Comparison of ENCODE assay signal across 10 mouse cellular contexts in the genomic region with DNA sequence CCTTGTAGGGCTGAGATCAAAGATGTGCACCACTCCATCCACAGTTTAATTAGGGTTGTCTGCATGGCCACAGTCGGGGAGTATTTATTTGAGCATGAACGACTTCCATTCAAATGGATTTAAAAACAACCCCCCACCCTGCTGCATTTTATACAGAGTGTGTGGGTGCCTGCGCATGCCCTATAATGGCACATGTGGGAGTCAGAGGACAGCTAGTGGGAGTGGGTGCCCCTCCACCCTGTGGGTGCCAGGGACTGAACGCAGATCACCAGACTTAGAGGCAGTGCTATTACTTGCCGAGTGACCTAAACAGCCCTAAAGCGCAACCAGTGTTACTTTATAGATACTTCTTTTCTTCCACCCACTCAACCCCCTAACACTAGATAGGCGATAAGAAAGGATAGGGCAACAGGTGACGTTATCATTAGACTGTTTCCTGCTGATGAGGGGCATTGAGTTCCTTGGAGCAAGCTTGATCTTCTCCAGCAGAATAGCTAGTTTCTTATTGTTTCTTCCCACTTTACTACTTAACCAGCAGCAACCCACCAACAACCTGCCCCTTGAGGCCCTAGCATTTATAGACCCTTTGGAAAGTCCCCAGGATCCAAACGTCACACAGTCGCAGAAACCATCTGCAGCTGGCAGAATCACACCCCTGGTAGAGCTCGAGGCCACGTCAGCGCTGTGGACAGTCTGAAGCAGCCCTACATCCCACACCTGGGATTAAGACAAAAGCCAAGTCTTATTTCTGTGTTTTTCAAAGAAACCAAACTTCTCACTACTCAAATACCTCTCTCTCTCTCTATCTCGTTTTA. TPM values are rescaled to one million over a fixed set of nuclear protein-coding genes. Genes with fewer than 3 reads are reported as not detected.
DNase-seq lines count a peak whose midpoint lies in the region; ATAC-seq lines count a peak whose summit lies in the region.
"Had no signal": no experiment of that assay in that cellular context is flagged by ENCODE, and none has a peak within 500 bp of the region (broad histone marks: within the 10 kb centered on the region; RNA-seq: fewer than 3 reads in every experiment).

No protein-coding gene starts in this region.

- no peaks in the 10 kb centered on the region for H3K36me3 ChIP-seq in heart, embryonic 15.5 days
- peaks cover 5% of the 10 kb centered on the region for H3K36me3 ChIP-seq in embryonic facial prominence, embryonic 10.5 days (replicated peaks)

- no peaks in the 10 kb centered on the region for H3K9me3 ChIP-seq in heart, embryonic 15.5 days (replicated peaks)
- peaks cover under 1% of the 10 kb centered on the region; the same call in 1 of the 2 replicates for H3K9me3 ChIP-seq in embryonic facial prominence, embryonic 10.5 days

- 83% methylated on average over 14 of the region's 14 CpGs for WGBS in heart, embryonic 15.5 days
- WGBS in embryonic facial prominence, embryonic 10.5 days, result 86% methylated on average over 14 of the region's 14 CpGs

- no peak overlapping the region for H3K9ac ChIP-seq in heart, embryonic 15.5 days

- no peaks in the 10 kb centered on the region for H3K27me3 ChIP-seq in heart, embryonic 15.5 days
- no peaks in the 10 kb centered on the region for H3K27me3 ChIP-seq in embryonic facial prominence, embryonic 10.5 days (replicated peaks; ENCODE audit: low read depth, poor library complexity, severe bottlenecking)

- H3K4me2 ChIP-seq in heart, embryonic 15.5 days, result no peak overlapping the region

- ATAC-seq in heart, embryonic 15.5 days (replicated peaks; ENCODE audit: insufficient number of reproducible peaks, insufficient read depth, low FRiP score, low read depth), result no peak
- 0 out of 2 replicates have a peak, but pooled peaks have one; percentile 3 for ATAC-seq in megakaryocyte progenitor cell, adult 5-6 weeks (replicated peaks; ENCODE audit: poor library complexity)

- H3K4me3 ChIP-seq in heart, embryonic 15.5 days, result no peak overlapping the region
- 0 out of 2 replicates have a peak overlapping the region, but pooled peaks have one; percentile 21 for H3K4me3 ChIP-seq in embryonic facial prominence, embryonic 10.5 days

- peaks cover 23% of the 10 kb centered on the region for H3K4me1 ChIP-seq in heart, embryonic 15.5 days (replicated peaks)
- peaks cover 28% of the 10 kb centered on the region for H3K4me1 ChIP-seq in embryonic facial prominence, embryonic 10.5 days

- H3K27ac ChIP-seq in heart, embryonic 15.5 days, result peak overlapping the region; percentile 5; the same call in 1 of the 2 replicates
- no peak overlapping the region; the same call in 1 of the 2 replicates for H3K27ac ChIP-seq in embryonic facial prominence, embryonic 10.5 days (replicated peaks)

- no peak for DNase-seq in heart, postnatal 4 days
- peak; percentile 89 for DNase-seq in A20 (ENCODE audit: low read depth, low spot score)
- no peak for DNase-seq in embryonic facial prominence, embryonic 10.5 days (ENCODE audit: low spot score)
- DNase-seq in embryo, embryonic 10.5 days (ENCODE audit: low spot score), result no peak
- DNase-seq in frontal cortex, postnatal 25 days (ENCODE audit: low spot score in 2 of 2), result no peak
- DNase-seq in Muller cell, postnatal 12 days (ENCODE audit: inconsistent ontology term), result no peak

RNA-seq across cellular contexts. Expression of a gene that starts 1.2 kb away (rescaled TPM):
- polyA plus RNA-seq in heart, embryonic 15.5 days (2015; fragmentation: Nextera tagmentation; extraction: Ambion mirVana), result 589 and 818 TPM in 2 replicates
- 100 to 1,000 TPM; 588 to 656 TPM for total RNA-seq in heart, postnatal 4 days (2021)
- polyA plus RNA-seq in embryonic facial prominence, embryonic 10.5 days (2016; fragmentation: Nextera tagmentation; extraction: Ambion mirVana), result 431 and 444 TPM in 2 replicates
- total RNA-seq in megakaryocyte progenitor cell, adult 5-6 weeks (2015), result 517 and 531 TPM in 2 replicates
- 167 and 172 TPM in 2 replicates for total RNA-seq in megakaryocyte progenitor cell, adult 5-6 weeks (2017)

RNA-seq across cellular contexts. Expression of a gene that starts 39.3 kb away (rescaled TPM):
- 21.4 and 34.5 TPM in 2 replicates for polyA plus RNA-seq in heart, embryonic 15.5 days (2015; fragmentation: Nextera tagmentation; extraction: Ambion mirVana)
- total RNA-seq in heart, postnatal 4 days (2021), result 10 to 100 TPM; 19.6 to 20.8 TPM
- 51.7 and 80.8 TPM in 2 replicates for polyA plus RNA-seq in embryonic facial prominence, embryonic 10.5 days (2016; fragmentation: Nextera tagmentation; extraction: Ambion mirVana)
- total RNA-seq in megakaryocyte progenitor cell, adult 5-6 weeks (2015), result not detected in 2 replicates
- total RNA-seq in megakaryocyte progenitor cell, adult 5-6 weeks (2017), result not detected in 2 replicates

RNA-seq across cellular contexts. Expression of a gene that starts 56.7 kb away (rescaled TPM):
- not detected in 2 replicates for polyA plus RNA-seq in heart, embryonic 15.5 days (2015; fragmentation: Nextera tagmentation; extraction: Ambion mirVana)
- not detected for total RNA-seq in heart, postnatal 4 days (2021)
- polyA plus RNA-seq in embryonic facial prominence, embryonic 10.5 days (2016; fragmentation: Nextera tagmentation; extraction: Ambion mirVana), result 0.23 and 0.26 TPM in 2 replicates
- total RNA-seq in megakaryocyte progenitor cell, adult 5-6 weeks (2015), result not detected in 2 replicates
- total RNA-seq in megakaryocyte progenitor cell, adult 5-6 weeks (2017), result not detected in 2 replicates
- polyA plus RNA-seq: heart, embryonic 14.5 days; lung, embryonic 16.5 days had no signal

Comparison
In these comparisons a context has a peak if more than half of its experiments do, and no peak if none do; other contexts are left out.
1. RNA of a gene that starts 39.3 kb away (total RNA-seq): 19.6 to 20.8 TPM in heart, postnatal 4 days; not detected in megakaryocyte progenitor cell, adult 5-6 weeks; every median in the first group is over 10 times any median in the second.